7 mouse cellular contexts compared by ENCODE assay signal in the genomic region with DNA sequence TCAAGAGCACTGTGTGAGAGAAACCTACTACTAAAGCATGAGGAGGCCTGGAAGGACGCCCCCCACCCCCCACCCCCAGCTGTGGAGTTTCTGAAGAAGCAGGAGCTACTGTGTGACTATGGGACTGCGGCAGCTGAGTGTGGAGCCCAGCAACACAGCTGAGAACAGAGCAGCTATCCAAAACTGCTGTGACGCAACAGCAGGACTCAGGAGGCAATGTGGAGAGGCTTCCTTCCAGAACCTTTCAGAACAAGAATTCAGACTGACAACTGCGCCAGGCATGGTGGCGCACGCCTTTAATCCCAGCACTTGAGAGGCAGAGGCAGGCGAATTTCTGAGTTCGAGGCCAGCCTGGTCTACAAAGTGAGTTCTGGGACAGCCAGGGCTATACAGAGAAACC. TPM values are rescaled to one million over a fixed set of nuclear protein-coding genes. Genes with fewer than 3 reads are reported as not detected.
DNase-seq lines count a peak whose midpoint lies in the region; ATAC-seq and TF ChIP-seq lines count a peak whose summit lies in the region.
"Not testable (repeated sequence)": the region's sequence is repeated elsewhere in the genome, so short reads cannot be mapped to it uniquely, and the experiment has no call there.

No protein-coding gene starts in this region.

- H3K9me3 ChIP-seq in midbrain, embryonic 11.5 days (ENCODE audit: control insufficient read depth, low read length), result not testable (repeated sequence)

- not testable (repeated sequence) for H3K27me3 ChIP-seq in liver, adult 2 months (ENCODE audit: control insufficient read depth, insufficient read depth, low read length); midbrain, embryonic 11.5 days (ENCODE audit: control insufficient read depth, insufficient read depth, low read length)

- not testable (repeated sequence) for ATAC-seq in midbrain, embryonic 11.5 days (ENCODE audit: low FRiP score)

- not testable (repeated sequence) for H3K79me2 ChIP-seq in liver, adult 2 months (ENCODE audit: control insufficient read depth, insufficient read depth, low read length)

- not testable (repeated sequence) for H3K4me2 ChIP-seq in midbrain, embryonic 11.5 days

- not testable (repeated sequence) for H3K36me3 ChIP-seq in liver, adult 2 months (ENCODE audit: control insufficient read depth, insufficient read depth, low read length); midbrain, embryonic 11.5 days (ENCODE audit: control insufficient read depth, insufficient read depth, low read length)

- peak; percentile 65 for DNase-seq in NIH3T3 (ENCODE audit: low read depth)
- DNase-seq in brain, adult 2 months (ENCODE audit: low read depth, low spot score), result peak; percentile 51
- DNase-seq in gastrocnemius, postnatal 25 days, result peak; percentile 39
- peak; percentile 38 for DNase-seq in heart, adult 8-10 months (ENCODE audit: low spot score)
- DNase-seq in liver, adult 2 months (ENCODE audit: extremely low read depth, low read depth, low spot score), result peak; percentile 75
- peak; percentile 35 for DNase-seq in lung, postnatal 10 days
- peak; percentile 76 for DNase-seq in midbrain, embryonic 11.5 days (ENCODE audit: low spot score, missing footprints)

- TF ChIP-seq CTCF in liver, adult 2 months (IDR thresholded peaks at IDR 0.05; ENCODE audit: low read depth, low read length), result not testable (repeated sequence)

- H3K9ac ChIP-seq in liver, adult 2 months (ENCODE audit: low read depth, low read length); midbrain, embryonic 11.5 days (ENCODE audit: low read length): not testable (repeated sequence)

- H3K27ac ChIP-seq in liver, adult 2 months (replicated peaks; ENCODE audit: insufficient read depth, low read depth, low read length); midbrain, embryonic 11.5 days (ENCODE audit: low read depth, low read length): not testable (repeated sequence)

- H3K4me1 ChIP-seq in liver, adult 2 months (ENCODE audit: control insufficient read depth, insufficient read depth, low read length); midbrain, embryonic 11.5 days (ENCODE audit: control insufficient read depth, insufficient read depth, low read length): not testable (repeated sequence)

- not testable (repeated sequence) for H3K4me3 ChIP-seq in liver, adult 2 months (ENCODE audit: insufficient read depth, low read depth, low read length); midbrain, embryonic 11.5 days (ENCODE audit: low read depth, low read length)

- TF ChIP-seq POLR2A in liver, adult 2 months (IDR thresholded peaks at IDR 0.05; ENCODE audit: extremely low read depth, insufficient read depth, low read length), result not testable (repeated sequence)

- 65% methylated on average over 8 of the region's 8 CpGs for WGBS in liver, adult 2 months
- 85% methylated on average over 8 of the region's 8 CpGs for WGBS in midbrain, embryonic 11.5 days

RNA-seq across cellular contexts. Expression of a gene that starts 28.6 kb away (rescaled TPM):
- 10 to 100 TPM; 54.9 to 71.5 TPM for total RNA-seq in gastrocnemius, postnatal 25 days (2021)
- 10 to 100 TPM; 30.0 to 33.6 (median 32.2) TPM for total RNA-seq in heart, adult 8-10 months (2022)
- total RNA-seq in liver, adult 2 months (2014; rRNA removed), result 4.6 and 7.7 TPM in 2 replicates
- polyA plus RNA-seq in liver, adult 2 months (2012; rRNA removed), result 11.1 and 13.2 TPM in 2 replicates
- polyA plus RNA-seq in midbrain, embryonic 11.5 days (2014; fragmentation: Nextera tagmentation; extraction: Ambion mirVana), result 18.1 and 18.2 TPM in 2 replicates

RNA-seq across cellular contexts. Expression of a gene that starts 49.4 kb away (rescaled TPM):
- 1 to 10 TPM; 2.8 to 3.2 TPM for total RNA-seq in gastrocnemius, postnatal 25 days (2021)
- total RNA-seq in heart, adult 8-10 months (2022), result 10 to 100 TPM; 10.2 to 11.2 (median 11.0) TPM
- total RNA-seq in liver, adult 2 months (2014; rRNA removed), result 179 and 237 TPM in 2 replicates
- 147 and 154 TPM in 2 replicates for polyA plus RNA-seq in liver, adult 2 months (2012; rRNA removed)
- 17.0 and 18.1 TPM in 2 replicates for polyA plus RNA-seq in midbrain, embryonic 11.5 days (2014; fragmentation: Nextera tagmentation; extraction: Ambion mirVana)

RNA-seq across cellular contexts. Expression of a gene that starts 54.7 kb away (rescaled TPM):
- 1 to 10 TPM; 1.2 to 1.7 TPM for total RNA-seq in gastrocnemius, postnatal 25 days (2021)
- total RNA-seq in heart, adult 8-10 months (2022), result 1 to 10 TPM; 5.0 to 7.6 (median 5.9) TPM
- total RNA-seq in liver, adult 2 months (2014; rRNA removed), result 6.2 and 7.0 TPM in 2 replicates
- polyA plus RNA-seq in liver, adult 2 months (2012; rRNA removed), result 8.7 TPM in 2 replicates
- 51.5 and 57.7 TPM in 2 replicates for polyA plus RNA-seq in midbrain, embryonic 11.5 days (2014; fragmentation: Nextera tagmentation; extraction: Ambion mirVana)

RNA-seq across cellular contexts. Expression of a gene that starts 55.1 kb away (rescaled TPM):
- 1 to 10 TPM; 5.6 to 6.8 TPM for total RNA-seq in gastrocnemius, postnatal 25 days (2021)
- 1 to 10 TPM; 5.4 to 8.1 (median 6.8) TPM for total RNA-seq in heart, adult 8-10 months (2022)
- 1.8 and 3.0 TPM in 2 replicates for total RNA-seq in liver, adult 2 months (2014; rRNA removed)
- polyA plus RNA-seq in liver, adult 2 months (2012; rRNA removed), result 16.8 and 23.3 TPM in 2 replicates
- 19.0 and 21.5 TPM in 2 replicates for polyA plus RNA-seq in midbrain, embryonic 11.5 days (2014; fragmentation: Nextera tagmentation; extraction: Ambion mirVana)

Comparison
In these comparisons a context has a peak if more than half of its experiments do, and no peak if none do; other contexts are left out.
1. RNA of a gene that starts 49.4 kb away (total RNA-seq): 179 to 237 TPM in liver, adult 2 months; 10.2 to 11.2 TPM in heart, adult 8-10 months and 2.8 to 3.2 TPM in gastrocnemius, postnatal 25 days; every median in the first group is over 10 times any median in the second.
2. Peak in every context shown above with its lines, with median percentiles within 50 percentile points of each other: DNase-seq.